Mouse (Mus musculus) cerebellum, postnatal 14 days (tissue): ENCODE measurements at regions not wholly inside any gene's neighbourhood (a gene's known extent, or its start where the extent isn't known, plus 50 kb on each side); places are given as distances from the start of the nearest gene placed in this dataset.

ENCODE experiments used
- DNase-seq, 2 experiments: peaks; one replicate each; pipeline ENCODE4 v3.0.0; 2021; ENCODE audit warnings: mixed read lengths in 2 of 2

GRCm38 (mm10) chr5:95864252-95864651 is 88.5 kb downstream of the E330014E10Rik start:
- no peak for DNase-seq

GRCm38 (mm10) chr5:95864725-95865492 is 89.1 kb downstream of the E330014E10Rik start:
- DNase-seq, result no peak

GRCm38 (mm10) chr5:95865516-95865915 is 89.7 kb downstream of the E330014E10Rik start:
- no peak for DNase-seq

GRCm38 (mm10) chr5:95866848-95867495 is 89.8 kb upstream of the Cxcl13 start:
- no peak for DNase-seq

GRCm38 (mm10) chr5:95870336-95870845 is 86.4 kb upstream of the Cxcl13 start:
- no peak for DNase-seq

GRCm38 (mm10) chr5:95874969-95875368 is 81.8 kb upstream of the Cxcl13 start:
- DNase-seq, result no peak

GRCm38 (mm10) chr5:95880914-95881313 is 75.8 kb upstream of the Cxcl13 start:
- DNase-seq, result peak; percentile 31 to 49
